Mouse (Mus musculus) thymus, postnatal 14 days (tissue): ENCODE data around the gene Mrpl46.

ENCODE experiments used
- DNase-seq: peaks from one replicate; pipeline ENCODE4 v3.0.0; 2021

Mrpl46 gene

DNA sequence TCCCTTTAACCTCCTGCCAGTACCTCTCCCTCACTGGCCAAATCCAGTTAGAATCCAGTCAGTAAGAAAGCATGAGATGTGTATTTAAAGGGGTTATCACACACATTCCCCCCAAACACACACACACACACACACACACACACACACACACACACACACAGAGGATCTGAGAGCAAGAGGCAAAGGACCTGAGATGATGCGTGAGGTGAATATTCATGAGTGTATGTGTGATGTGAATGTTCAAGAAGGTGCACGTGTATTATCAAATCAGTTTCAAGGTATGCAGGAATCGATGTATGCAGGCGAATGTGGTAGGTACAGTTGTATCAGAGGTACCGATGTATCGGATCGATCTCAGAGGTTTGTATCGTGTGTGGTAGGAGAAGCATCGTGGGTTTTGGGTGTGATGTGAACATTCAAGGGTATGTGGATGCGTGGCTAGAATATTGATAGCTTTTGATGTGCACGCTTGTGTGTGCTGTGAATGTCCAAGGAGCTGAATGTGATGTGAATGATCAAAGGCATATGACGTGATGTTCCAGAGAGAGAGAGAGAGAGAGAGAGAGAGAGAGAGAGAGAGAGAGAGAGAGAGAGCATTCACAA lies 15.3 kb downstream of the Mrpl46 start:
- DNase-seq = no peak

DNA sequence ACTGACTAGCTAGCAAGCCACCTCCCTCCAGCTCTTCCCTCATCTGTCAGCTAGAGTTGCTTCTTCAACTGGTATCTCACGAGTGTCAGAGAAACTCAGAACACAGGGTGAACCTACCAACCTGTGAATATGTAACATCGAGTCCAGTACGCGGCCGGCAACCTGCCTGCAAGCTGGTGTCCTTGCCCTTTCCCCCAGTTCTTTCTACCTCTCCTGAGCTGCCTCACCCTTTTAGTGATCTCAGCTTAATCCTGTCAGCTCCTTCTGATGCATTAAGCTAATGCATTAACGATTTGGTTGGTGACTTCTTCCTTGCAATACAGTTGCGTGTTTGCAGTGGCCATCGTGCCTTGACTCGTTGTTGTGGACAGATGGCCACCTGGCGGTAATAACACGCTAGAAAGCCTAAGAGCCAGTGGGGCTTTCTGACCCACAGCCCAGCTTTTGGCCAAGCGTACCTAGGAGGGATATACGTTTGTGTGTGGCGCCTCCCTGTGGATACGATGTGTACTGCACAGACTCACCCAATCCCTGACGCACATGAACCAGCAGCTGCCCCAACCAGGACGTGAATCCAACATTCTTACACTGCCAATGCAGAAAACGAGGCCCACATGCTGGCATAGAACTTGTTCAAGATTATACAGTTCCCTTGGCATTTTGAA lies 17.2 kb downstream of the Mrpl46 start:
- DNase-seq = peak; percentile 92

DNA sequence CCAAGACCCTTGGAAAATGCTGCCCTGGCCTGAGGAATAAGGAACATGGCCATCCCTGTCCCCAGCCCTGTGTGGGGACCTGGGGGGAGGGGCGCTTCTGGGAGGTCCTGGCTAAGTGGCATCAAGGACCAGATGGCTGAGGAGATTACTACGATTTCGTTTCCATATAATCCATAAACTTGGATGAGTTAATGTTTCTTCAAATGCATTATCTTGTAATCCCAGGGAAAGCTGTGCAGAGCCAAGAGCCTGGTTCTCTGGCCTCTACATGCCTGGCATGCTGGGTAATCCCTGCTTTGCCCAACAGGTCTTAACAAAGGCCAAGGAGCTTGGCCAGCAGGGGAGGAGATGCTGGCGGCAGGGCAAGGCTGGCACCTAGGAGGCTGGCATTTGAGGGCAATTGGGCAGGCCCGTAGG lies 18.1 kb downstream of the Mrpl46 start:
- DNase-seq = peak; percentile 21

DNA sequence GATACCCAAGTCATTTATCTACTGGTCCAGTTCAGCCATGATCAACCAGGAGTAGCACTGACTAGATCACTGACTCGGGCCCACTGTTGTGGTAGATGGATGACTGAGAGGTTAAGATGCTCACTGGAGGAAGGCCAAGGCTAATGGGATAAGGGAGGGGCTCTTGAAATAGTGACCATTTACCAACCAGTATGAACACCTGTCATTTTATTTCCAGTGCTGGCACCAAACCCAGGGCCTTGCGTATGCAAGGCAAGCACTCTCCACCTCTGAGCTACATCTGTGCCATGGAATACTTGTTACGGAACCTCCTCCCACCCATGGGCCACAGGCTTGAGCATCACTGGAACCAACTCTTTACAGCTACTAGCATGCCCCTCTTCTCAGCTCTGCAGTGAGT lies 19.5 kb downstream of the Mrpl46 start:
- DNase-seq = no peak

DNA sequence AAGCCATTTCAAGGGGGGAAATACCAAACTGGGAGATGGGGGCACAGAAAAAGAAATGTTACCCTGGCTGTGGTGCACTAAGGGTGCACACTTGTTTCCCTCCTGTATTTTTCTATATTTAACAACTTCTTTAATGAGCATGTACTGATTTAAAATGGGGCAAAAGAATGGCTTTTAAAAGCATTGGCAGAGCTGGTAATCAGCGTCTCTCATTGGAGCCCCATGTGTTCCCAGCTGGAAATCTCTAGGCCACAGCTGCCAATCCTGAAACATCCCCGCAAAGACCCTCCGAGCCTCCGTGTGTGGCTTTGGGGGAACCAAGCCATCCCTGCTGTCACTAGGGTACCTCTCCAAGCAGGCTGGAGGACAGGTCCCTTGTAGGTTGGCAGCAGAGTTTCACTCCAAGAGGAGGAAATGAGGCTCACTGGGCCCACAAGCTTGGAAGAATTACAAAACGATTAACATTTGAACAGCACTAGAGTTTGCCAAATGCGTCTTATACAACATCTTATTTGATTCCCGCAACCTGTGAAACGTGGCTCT lies 28.8 kb downstream of the Mrpl46 start:
- no peak for DNase-seq

DNA sequence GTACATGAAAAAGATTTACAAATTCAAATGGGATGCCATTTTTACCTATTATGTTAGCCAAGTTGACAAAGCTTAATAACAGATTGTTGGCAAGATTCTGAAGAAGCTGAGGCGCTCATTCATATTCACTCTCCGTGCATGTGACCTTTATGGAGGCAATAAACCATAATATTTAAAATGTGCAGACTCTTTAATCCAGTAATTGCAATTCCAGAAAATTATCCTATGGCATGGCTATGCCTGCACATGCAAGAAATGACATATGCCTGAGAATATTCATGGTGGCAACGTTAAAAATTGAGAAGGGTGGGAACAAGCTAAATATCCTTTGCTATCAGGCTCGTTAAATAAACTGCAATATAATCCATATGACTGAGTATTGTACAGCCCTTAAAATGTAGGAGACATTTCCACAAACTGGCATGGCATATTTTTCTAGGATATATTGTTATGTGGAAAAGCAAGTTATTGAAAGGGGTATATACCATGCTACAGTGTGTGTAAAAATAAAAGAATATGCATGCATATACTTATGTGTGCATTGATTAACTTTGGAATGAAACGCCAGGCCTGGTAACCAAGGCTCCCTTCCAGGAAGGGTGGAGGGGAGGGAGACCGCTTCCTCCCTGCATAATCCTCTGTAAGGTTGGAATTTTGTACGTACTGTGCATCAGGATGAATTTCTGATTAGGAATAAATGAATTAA lies 29.4 kb downstream of the Mrpl46 start:
- DNase-seq = no peak

DNA sequence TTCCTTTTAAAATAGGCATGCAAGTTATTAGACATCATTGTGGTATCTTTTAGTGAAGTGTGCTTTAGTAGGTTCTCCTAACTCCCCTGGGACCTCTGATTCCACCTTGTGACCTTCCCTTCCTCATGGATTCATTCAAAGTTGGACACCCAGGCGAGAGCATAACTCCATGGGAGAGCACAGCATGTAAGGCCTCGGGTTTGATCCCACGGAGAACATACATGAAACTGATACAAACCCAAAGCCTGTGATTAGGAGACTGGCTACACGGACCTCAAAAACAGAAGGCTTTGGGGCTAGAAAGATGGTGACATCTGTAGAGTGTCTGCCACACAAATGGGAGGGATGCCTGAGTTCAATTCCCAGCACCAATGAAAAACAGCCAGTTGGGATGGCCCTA lies 30.4 kb downstream of the Mrpl46 start:
- DNase-seq = no peak

DNA sequence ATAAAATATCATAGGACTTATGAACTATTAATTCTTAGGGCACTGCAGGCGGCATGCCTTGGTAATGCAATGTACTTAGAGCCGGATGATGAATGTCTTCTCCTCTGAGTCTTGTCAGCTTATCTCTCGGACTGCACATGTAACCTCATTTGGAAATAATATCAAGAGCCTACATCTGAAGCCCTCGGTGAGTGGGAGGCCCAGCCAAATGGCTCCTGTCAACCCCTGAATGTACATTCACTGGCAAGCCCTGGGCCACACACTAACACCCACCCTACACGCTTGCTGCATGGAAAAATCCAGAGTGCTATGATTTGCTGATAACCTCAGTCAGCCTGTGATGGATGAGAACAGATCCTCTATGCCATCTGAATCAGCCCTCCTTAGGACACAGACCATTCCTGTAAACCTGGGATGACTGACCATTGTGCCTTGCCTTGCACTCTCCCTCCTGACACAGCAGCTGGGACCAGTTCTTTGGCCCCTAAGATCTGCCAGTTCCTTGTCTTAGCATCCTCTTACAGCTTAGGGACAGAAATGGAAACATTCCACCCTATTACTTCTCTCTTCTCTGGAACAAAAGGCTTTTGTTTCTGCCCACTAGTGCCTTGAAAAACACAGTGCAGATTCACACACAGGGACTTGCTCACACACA lies 39.5 kb downstream of the Mrpl46 start:
- DNase-seq = no peak

DNA sequence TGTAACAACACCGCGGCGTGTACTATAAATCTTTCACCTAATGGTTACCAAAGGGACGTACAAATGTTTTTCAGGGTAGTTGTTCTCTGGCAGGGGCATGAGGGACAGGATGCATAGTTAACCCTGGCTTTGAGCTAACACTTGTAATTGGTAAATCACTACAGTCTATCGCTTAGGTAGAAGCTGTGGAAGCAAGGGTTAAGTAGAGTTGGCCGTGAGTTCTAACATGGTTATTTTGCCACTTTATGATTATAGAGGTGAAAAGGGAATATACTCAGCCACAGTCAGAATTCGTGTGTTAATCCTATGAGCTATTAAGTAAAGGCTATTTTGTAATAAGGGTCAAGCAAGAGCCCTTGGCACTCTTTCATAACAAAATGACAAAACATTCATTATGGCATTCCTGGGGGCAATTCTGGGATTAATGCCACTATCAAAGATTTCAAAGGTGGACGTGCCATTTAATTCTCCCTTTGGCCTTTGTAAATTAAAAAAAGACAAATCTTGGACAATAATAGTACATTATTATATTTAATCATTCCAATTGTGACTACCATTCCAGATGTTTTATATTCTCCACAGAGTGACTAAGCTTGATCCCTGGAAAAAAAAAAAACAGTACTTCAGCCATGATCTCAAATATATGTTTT lies 43.9 kb downstream of the Mrpl46 start:
- peak; percentile 4 for DNase-seq

DNA sequence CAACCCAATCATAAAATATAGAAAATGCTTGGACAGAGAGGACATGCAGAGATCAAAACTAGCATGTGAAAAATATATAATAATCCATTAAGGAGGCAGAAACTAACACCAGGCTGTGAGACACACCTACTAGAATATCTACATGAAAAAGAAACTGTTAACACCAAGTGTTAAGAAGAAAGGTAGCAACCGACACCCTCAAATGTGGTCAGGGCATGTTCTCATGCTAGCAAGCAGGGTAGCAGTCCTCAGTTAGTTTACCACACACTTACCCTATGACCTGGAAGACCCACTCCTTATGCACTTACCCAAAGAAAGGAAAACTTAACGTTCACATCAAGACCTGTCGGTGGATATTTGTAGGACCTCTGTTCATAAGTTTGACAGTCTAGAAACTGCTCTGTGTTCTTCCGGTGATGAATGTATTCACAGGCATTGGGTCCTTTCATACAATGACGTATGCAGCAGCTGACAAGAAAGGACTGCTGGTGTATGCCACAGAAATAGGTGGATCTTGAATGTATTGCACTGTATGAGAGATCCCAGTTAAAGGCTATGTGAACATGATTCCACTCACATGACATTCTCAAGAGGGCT lies 45.6 kb downstream of the Mrpl46 start, which contains the start of gene Ntrk3:
Gene Ntrk3 (minus strand): TSS at position 399 of the 597 bp plus-strand sequence.
- peak; percentile 48 for DNase-seq

DNA sequence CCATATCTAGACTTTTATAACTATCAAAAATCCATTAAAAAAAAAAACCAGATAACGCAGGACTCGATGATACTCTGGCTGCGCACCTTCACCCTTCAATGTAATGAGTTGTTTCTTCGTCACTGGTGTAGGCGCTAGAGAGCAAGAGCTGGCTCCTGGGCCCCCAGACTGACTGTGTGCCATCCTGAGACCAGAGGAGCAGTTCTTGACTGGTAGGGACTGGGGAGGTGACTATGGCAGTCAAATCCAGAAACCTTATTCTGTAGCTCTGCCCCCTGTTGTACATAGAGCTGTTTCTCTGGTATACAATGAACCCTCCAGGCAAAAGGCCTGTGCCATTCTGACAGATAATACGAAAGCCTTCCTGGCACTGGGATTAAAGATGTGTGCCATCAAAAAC lies 46.1 kb downstream of the Mrpl46 start:
- DNase-seq = peak; percentile 70

DNA sequence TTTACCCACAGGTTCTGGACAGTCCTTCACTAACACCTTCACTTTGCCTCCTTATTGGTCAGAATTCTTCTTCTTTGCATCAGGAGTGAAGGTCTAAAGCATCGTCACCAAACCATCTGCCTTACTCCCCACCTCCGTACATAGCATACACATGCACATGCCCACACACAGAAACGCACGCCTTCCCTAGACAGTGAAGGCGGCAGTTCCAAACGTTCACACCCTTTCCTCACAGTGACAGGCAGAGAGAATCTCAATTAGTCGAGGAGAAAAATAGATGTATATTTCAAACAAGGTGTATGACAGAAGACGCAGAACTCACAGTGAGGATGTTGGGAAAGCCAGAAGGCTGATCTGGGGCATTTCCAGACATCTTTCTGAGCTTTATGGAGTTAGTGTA lies 51.9 kb downstream of the Mrpl46 start:
- no peak for DNase-seq
